Mouse (Mus musculus) CD4-positive, CD25-positive, alpha-beta regulatory T cell, adult 2 months (primary cell): ENCODE measurements around the gene Adamts13.

Experiments used
- DNase-seq: peaks from one replicate; pipeline ENCODE4 v3.0.0-alpha.2; 2012; ENCODE audit warnings: low read depth, low spot score

Adamts13 gene

GRCm38 (mm10) chr2:26967262-26967661 lies 6.0 kb upstream of the Adamts13 start:
- peak; percentile 43 for DNase-seq

DNA sequence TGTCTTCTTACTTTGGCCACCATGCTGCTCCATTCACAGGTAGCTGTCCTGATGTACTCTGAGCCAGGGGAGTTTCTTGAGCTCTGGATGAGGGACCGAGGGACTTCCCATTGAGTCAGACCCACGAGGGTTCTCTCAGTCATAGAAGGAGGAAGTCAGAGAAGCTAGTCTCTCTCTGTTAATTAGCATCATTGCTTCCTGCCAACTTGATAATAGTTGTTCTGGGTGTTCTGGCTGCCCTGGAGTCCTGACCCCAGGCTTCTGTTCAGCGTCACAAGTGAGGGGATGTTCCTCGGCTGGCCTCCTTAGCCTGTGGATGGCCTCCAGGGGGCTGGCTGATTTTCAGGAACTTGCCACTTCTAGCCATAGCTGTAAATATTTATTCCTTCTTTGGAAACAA lies 744 bp downstream of the Adamts13 start:
- peak; percentile 16 for DNase-seq

GRCm38 (mm10) chr2:26980361-26980760 lies 7.1 kb downstream of the Adamts13 start:
- no peak for DNase-seq

DNA sequence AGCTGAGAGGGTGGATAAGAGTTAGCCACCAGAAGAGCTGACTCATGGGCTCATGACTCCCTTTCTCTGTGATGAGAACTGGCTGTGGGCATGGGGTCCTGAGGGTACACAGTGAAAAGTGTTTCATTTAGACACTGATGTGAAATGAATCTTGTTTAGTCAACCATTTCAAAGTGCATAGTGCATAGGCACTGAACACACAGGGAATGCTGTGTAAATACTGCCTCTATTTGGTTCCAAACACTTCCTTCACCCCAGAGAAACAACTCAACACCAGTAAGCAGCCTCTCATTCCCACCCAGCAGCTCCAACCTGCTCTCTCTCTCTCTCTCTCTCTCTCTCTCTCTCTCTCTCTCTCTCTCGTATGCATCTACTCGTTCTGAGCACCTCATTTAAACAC lies 11.0 kb downstream of the Adamts13 start:
- DNase-seq: no peak

- DNase-seq: no peak
Observed at GRCm38 (mm10) chr2:26984640-26985039, 11.4 kb downstream of the Adamts13 start.

DNA sequence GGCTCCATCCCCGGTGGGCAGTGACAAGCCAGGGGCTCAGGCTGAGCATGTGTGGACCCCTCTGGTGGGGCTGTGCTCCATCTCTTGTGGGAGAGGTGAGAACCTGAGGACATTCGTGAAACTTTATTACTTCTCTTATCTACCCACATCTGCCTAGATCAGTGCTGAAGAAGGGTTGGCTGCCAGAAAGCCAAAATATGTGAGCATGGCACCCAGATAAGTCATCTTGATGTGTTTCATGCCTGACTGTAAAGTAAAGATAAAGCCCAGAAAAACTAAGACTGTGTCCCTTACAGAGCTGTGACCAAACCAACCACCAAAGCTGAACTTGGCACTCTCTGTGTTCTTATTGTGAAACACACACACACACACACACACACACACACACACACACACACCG lies 20.7 kb downstream of the Adamts13 start:
- DNase-seq: no peak

- DNase-seq: peak; percentile 48
Observed at GRCm38 (mm10) chr2:26997498-26997897, 24.3 kb downstream of the Adamts13 start.

DNA sequence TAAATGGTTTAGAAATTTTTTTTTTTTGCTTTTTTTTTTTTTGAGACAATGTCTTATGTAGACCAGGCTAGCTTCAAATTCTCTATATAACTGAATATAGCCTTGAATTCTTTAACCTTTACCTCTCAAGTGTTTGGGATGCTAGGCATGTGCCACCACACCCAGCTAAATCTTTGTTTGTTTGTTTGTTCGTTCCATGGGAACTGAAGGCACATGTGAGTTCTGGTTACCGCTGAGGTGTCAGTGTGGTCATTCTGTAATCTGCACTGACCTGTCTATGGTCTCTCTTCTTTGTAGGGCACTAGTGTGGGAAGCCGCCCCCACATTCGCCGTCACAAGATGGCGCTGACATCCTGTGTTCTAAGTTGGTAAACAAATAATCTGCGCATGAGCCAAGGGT lies 24.8 kb downstream of the Adamts13 start:
- DNase-seq: no peak

GRCm38 (mm10) chr2:27006255-27006654 lies 33.0 kb downstream of the Adamts13 start:
- no peak for DNase-seq

GRCm38 (mm10) chr2:27007701-27008100 lies 34.5 kb downstream of the Adamts13 start:
- no peak for DNase-seq

DNA sequence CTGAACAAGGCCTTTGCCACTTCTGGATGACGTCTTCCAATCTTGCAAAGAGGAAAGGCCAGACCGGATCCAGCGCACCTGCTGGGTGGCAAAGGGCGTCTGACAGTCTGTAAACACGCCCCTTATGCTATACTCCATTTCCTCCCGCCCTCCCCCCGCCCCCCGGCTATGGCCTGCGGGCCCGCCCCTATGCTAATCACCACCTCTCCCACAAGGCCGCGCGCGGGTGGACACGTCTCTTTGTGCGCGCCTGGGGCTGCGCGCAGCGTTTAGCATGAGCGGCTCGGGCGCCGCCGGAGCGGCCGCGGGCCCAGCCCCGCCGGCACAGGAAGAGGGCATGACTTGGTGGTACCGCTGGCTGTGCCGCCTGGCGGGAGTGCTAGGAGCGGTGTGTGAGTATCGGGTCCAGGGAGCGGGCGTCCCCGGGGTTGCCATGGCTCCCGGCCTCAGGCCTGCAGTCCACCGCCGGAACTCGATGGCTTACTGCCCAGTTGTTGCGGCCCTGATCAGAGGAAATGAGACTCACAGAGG lies 36.6 kb downstream of the Adamts13 start, which contains the start of gene Cacfd1:
Cacfd1 (plus strand) TSS at position 213 of the 531 bp plus-strand sequence.
- DNase-seq: peak; percentile 95

DNA sequence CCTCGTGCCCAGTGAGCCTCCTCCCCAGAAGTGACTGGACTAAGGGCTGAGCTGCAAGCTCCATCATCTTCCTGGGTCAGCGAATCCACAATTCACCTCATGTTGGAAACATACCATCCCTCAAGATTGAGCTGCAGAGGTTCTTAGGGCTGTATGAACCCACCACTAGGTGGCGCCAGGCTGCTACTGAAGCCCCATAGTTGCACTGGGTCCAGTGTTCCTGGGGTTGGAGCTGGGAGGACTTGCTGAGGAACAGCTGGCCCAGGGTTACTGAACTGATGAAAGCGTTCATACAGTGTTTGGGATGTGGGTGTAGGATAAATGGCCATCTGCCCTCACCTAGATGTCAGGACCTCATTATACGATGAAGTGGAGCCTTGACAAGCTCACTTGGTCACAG lies 44.6 kb downstream of the Adamts13 start:
- peak; percentile 84 for DNase-seq

- DNase-seq: no peak
Observed at GRCm38 (mm10) chr2:27019530-27019929, 46.3 kb downstream of the Adamts13 start.

GRCm38 (mm10) chr2:27021103-27021502 lies 47.9 kb downstream of the Adamts13 start:
- DNase-seq: no peak

DNA sequence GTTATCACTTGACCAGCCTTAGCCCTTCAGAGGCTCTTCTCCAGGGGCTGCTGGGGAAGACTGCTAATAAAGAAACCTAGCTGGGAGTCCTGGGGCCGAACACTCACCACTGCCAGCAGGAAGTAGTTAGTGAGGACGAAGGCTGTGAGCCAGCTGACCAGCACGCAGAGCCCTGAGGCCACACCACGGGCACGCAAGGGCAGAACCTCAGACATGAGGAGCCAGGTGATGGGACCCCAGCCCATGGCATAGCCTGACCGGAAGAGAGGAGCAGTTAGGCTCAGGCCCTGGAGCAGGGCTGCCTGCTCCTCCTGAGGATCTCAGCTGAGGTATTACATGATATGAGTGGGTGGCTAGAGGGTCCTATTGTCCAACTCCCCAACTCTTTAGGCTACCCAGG lies 49.4 kb downstream of the Adamts13 start:
- no peak for DNase-seq

GRCm38 (mm10) chr2:27024136-27024535 lies 50.9 kb downstream of the Adamts13 start:
- DNase-seq: no peak

GRCm38 (mm10) chr2:27025545-27025944 lies 52.3 kb downstream of the Adamts13 start:
- no peak for DNase-seq

DNA sequence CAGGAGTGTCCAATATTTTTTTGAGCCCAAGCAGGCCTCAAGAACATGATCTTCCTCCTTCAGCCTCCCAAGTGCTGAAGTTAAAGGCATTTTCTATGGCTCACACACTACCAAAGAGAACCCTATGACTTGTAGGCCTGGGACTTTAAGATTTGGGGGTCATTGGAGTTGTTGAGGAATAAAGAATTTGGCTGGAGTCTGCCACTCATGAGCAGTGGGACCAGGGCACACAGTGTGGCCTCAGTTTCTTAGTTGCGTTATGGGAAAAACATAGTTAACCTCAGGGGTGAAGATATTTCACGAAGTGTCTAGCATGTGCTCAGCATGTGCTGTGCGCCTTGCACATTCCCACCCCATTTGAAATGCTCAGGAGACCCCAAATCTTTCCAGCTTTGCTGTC lies 53.1 kb downstream of the Adamts13 start:
- DNase-seq: no peak

DNA sequence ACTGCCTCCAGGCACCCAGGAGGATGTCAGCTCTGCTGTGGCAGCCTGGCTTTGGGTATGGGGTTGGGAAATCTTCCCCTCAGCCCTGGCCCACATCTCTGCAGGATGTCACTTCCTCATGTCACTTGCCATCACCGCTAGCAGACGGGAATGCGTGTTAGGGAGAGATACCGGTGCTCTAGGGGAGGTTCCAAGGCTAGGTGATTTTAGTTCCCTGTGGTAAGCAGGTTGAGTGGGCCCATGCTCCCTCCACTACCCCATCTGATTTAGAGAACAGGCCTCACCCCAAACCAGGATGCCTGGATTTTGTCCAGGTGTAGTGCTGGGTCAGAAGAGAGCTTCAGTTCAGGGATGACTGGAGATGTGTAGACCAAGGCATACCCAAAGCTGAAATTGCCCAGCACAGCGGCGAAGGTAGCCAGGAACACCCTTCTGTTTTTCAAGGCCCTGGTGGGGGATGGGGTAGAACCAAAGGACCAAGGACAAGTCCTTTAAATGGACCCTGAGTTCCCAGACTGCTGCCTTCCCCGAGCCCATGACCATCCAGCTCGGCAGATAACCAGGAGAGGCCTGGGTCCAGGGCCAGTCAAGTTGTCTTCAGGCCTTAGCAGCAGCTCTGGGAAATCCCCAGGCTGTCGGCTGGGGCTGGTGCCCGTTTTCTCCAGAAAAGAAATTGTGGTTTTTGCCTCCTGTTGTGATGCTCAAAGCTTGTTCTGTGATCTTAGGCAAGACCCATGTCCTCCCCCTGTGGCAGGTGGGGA lies 53.8 kb downstream of the Adamts13 start:
- DNase-seq: no peak

DNA sequence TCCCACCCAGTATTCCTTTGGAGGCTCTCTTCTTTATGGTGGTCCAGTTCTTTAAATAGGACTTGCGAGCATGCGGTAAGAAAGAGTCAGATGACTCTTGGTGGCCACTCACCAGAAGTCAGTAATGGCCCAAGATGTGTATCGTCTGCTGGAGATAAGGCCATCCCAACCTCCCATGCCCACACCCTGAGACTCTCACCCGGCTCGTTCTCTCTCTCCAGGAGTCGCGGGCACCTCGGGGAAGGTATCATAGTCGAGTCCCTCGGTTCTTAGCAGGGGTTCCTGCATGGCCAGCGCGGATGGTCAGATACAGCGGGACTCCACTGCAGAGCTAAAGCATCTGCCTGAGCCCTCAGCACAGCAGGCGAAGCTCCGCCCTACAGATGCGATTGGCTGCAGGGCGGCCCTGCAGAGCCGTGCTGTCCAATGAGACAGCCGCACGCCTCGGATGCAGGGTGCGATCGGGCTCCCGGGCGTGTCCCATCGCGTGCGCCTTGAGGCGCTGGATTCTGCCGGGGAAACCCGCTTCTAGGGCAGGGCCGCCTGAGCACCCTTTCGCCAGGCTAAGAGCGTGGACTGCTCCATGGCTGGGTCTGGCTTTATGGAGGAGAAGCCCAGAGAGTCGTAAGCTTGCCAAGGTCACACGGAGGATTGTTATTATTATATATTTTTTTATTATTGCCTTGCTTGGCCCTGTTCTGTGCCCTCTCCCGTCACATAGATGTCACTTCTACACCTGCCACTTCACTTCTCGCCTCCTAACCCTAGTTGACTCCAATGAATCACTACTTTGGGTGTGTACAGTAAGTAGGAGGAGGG lies 54.6 kb downstream of the Adamts13 start, which contains the start of gene Slc2a6:
Slc2a6 (minus strand) TSS at position 381 of the 819 bp plus-strand sequence.
- DNase-seq: peak; percentile 92

GRCm38 (mm10) chr2:27028437-27029015 lies 55.3 kb downstream of the Adamts13 start:
- no peak for DNase-seq

- DNase-seq: no peak
Observed at GRCm38 (mm10) chr2:27032361-27032760, 59.1 kb downstream of the Adamts13 start.
